Mouse (Mus musculus) hindbrain, embryonic 11.5 days (tissue): ENCODE results near the gene Gm9918. TPM values are rescaled to one million over a fixed set of nuclear protein-coding genes. Genes with fewer than 3 reads are reported as not detected.

Source experiments
- ATAC-seq: fragments of 200-750 bp; cut with Nextera tagmentation; 2 replicates; pipeline ENCODE4 v1.8.0; 2017; ENCODE audit warnings: mild to moderate bottlenecking, moderate TSS enrichment, moderate library complexity; ENCODE audit not compliant: low FRiP score
- DNase-seq: peaks from one replicate; pipeline ENCODE4 v3.0.0-alpha.2; 2015; ENCODE audit warnings: low spot score
- H3K27ac ChIP-seq: fragments of 300-500 bp; sonication (generic); 2 replicates; pipeline ENCODE4 v1.5.1; 2014; ENCODE audit warnings: mild to moderate bottlenecking, low read depth, low read length
- H3K27me3 ChIP-seq: fragments of 300-500 bp; sonication (generic); 2 replicates; pipeline ENCODE4 v1.6.1; 2014; ENCODE audit warnings: mild to moderate bottlenecking, low read length, moderate library complexity, mixed read lengths; ENCODE audit not compliant: control insufficient read depth, insufficient read depth
- H3K36me3 ChIP-seq: fragments of 300-500 bp; sonication (generic); 2 replicates; pipeline ENCODE4 v1.6.1; 2014; ENCODE audit warnings: mild to moderate bottlenecking, low read length, moderate library complexity, mixed read lengths; ENCODE audit not compliant: control insufficient read depth, insufficient read depth
- H3K4me1 ChIP-seq: fragments of 300-500 bp; sonication (generic); replicated peaks from 2 replicates; pipeline ENCODE4 v1.6.1; 2014; ENCODE audit warnings: low read length, mixed read lengths; ENCODE audit not compliant: control insufficient read depth, insufficient read depth
- H3K4me2 ChIP-seq: fragments of 300-500 bp; sonication (generic); replicated peaks from 2 replicates; pipeline ENCODE4 v1.6.1; 2014; ENCODE audit warnings: mild to moderate bottlenecking, low read depth, low read length
- H3K4me3 ChIP-seq: fragments of 300-500 bp; sonication (generic); 2 replicates; pipeline ENCODE4 v1.5.1; 2014; ENCODE audit warnings: low read depth, low read length
- H3K9ac ChIP-seq: fragments of 300-500 bp; sonication (generic); 2 replicates; pipeline ENCODE4 v1.6.1; 2014; ENCODE audit warnings: low read depth, low read length
- H3K9me3 ChIP-seq: fragments of 300-500 bp; sonication (generic); 2 replicates; pipeline ENCODE4 v1.6.1; 2016; ENCODE audit warnings: low read length; ENCODE audit not compliant: control insufficient read depth
- WGBS: fragments of 180-500 bp; shearing (Covaris S2); extraction: QIAGEN DNeasy Blood & Tissue Kit; methylation state at CpG from one replicate; pipeline ENCODE4 v1.1.7; 2014; 5-methylcytosine and 5-hydroxymethylcytosine counted together
- polyA plus RNA-seq: library from polyadenylated mRNA; unstranded; fragments of >200 nt; fragmentation: Nextera tagmentation; extraction: Ambion mirVana; gene quantifications from 2 replicates; pipeline ENCODE4 v1.2.1, GENCODE M21; 2014

Gm9918 gene
- polyA plus RNA-seq, 1 experiment from 2014 or later: 0.15 TPM

- no peak for ATAC-seq
- no peaks in the 10 kb centered on the region for H3K9me3 ChIP-seq
- no peak for DNase-seq
- WGBS: 7% methylated on average over 14 of the region's 19 CpGs
- H3K4me2 ChIP-seq: peak overlapping the region; percentile 98
- H3K27ac ChIP-seq: no peak overlapping the region
- 0 out of 2 replicates have a peak overlapping the region, but pooled peaks have one; percentile 12 for H3K4me3 ChIP-seq
- H3K36me3 ChIP-seq: no peaks in the 10 kb centered on the region
- H3K27me3 ChIP-seq: peaks cover 64% of the 10 kb centered on the region
- H3K9ac ChIP-seq: no peak overlapping the region
- peaks cover 19% of the 10 kb centered on the region for H3K4me1 ChIP-seq
Measured at GRCm38 (mm10) chr15:102244306-102245191, 25.8 kb upstream of the Gm9918 start.

GRCm38 (mm10) chr15:102245461-102245881 lies 24.9 kb upstream of the Gm9918 start:
- Histone ChIP-seq H3K9me3 (no peaks in the 10 kb centered on the region), H3K4me2 (peak overlapping the region; percentile 98), H3K9ac (no peak overlapping the region), H3K27me3 (peaks cover 73% of the 10 kb centered on the region), H3K27ac (no peak overlapping the region), H3K4me1 (peaks cover 19% of the 10 kb centered on the region), H3K4me3 (peak overlapping the region; percentile 59), H3K36me3 (no peaks in the 10 kb centered on the region)
- WGBS: 5% methylated on average over 14 of the region's 14 CpGs
- DNase-seq: no peak
- ATAC-seq: no peak

- Histone ChIP-seq H3K4me2 (peak overlapping the region; percentile 98), H3K9me3 (no peaks in the 10 kb centered on the region), H3K4me3 (peak overlapping the region; percentile 59), H3K4me1 (peaks cover 21% of the 10 kb centered on the region), H3K27me3 (peaks cover 73% of the 10 kb centered on the region), H3K9ac (peak overlapping the region; percentile 56), H3K27ac (peak overlapping the region; percentile 62; the same call in 1 of the 2 replicates), H3K36me3 (no peaks in the 10 kb centered on the region)
- ATAC-seq (peak; percentile 74), DNase-seq (peak; percentile 76)
- under 1% methylated on average over 40 of the region's 44 CpGs for WGBS
Measured at GRCm38 (mm10) chr15:102245891-102246741, 24.2 kb upstream of the Gm9918 start.

- peaks cover 21% of the 10 kb centered on the region for H3K4me1 ChIP-seq
- H3K27me3 ChIP-seq: peaks cover 71% of the 10 kb centered on the region
- under 1% methylated on average over 27 of the region's 35 CpGs for WGBS
Measured at GRCm38 (mm10) chr15:102246866-102247251, 23.5 kb upstream of the Gm9918 start.

GRCm38 (mm10) chr15:102247252-102248130 lies 22.9 kb upstream of the Gm9918 start:
- Histone ChIP-seq H3K4me2 (peak overlapping the region; percentile 98), H3K27ac (peak overlapping the region; percentile 62), H3K4me3 (peak overlapping the region; percentile 59), H3K4me1 (peaks cover 21% of the 10 kb centered on the region), H3K9ac (peak overlapping the region; percentile 50), H3K9me3 (no peaks in the 10 kb centered on the region), H3K36me3 (no peaks in the 10 kb centered on the region), H3K27me3 (peaks cover 69% of the 10 kb centered on the region)
- ATAC-seq (peak; percentile 55), DNase-seq (peak; percentile 62)
- under 1% methylated on average over 59 of the region's 65 CpGs for WGBS

More at GRCm38 (mm10) chr15:102246866-102247251, 23.5 kb upstream of the Gm9918 start:
- Histone ChIP-seq H3K4me3 (peak overlapping the region; percentile 59), H3K36me3 (no peaks in the 10 kb centered on the region), H3K4me2 (peak overlapping the region; percentile 98), H3K27ac (peak overlapping the region; percentile 62; the same call in 1 of the 2 replicates), H3K9me3 (no peaks in the 10 kb centered on the region), H3K9ac (peak overlapping the region; percentile 44; the same call in 1 of the 2 replicates)
- peak; percentile 62 for ATAC-seq
- peak; percentile 94 for DNase-seq

- peaks cover 61% of the 10 kb centered on the region for H3K27me3 ChIP-seq
- peak; percentile 34 for DNase-seq
Measured at GRCm38 (mm10) chr15:102248131-102248811, 22.1 kb upstream of the Gm9918 start.

GRCm38 (mm10) chr15:102248812-102249191 lies 21.6 kb upstream of the Gm9918 start:
- Histone ChIP-seq H3K4me2 (peak overlapping the region; percentile 19), H3K27me3 (peaks cover 56% of the 10 kb centered on the region), H3K9me3 (no peaks in the 10 kb centered on the region), H3K27ac (peak overlapping the region; percentile 59; the same call in 1 of the 2 replicates), H3K9ac (no peak overlapping the region), H3K36me3 (no peaks in the 10 kb centered on the region), H3K4me1 (peaks cover 14% of the 10 kb centered on the region), H3K4me3 (no peak overlapping the region)
- WGBS: 0% methylated on average over 3 of the region's 3 CpGs
- DNase-seq (peak; percentile 29), ATAC-seq (no peak)

More at GRCm38 (mm10) chr15:102248131-102248811, 22.1 kb upstream of the Gm9918 start:
- H3K27ac ChIP-seq: peak overlapping the region; percentile 62
- peak overlapping the region; percentile 98 for H3K4me2 ChIP-seq
- H3K9me3 ChIP-seq: no peaks in the 10 kb centered on the region
- H3K36me3 ChIP-seq: no peaks in the 10 kb centered on the region
- peak overlapping the region; percentile 59 for H3K4me3 ChIP-seq
- peak overlapping the region; percentile 50 for H3K9ac ChIP-seq
- H3K4me1 ChIP-seq: peaks cover 16% of the 10 kb centered on the region
- ATAC-seq: no peak
- 4% methylated on average over 8 of the region's 8 CpGs for WGBS
